Mouse (Mus musculus) embryonic facial prominence, embryonic 15.5 days (tissue): ENCODE measurements around the gene Cln6. TPM values are rescaled to one million over a fixed set of nuclear protein-coding genes. Genes with fewer than 3 reads are reported as not detected.
"Not testable (repeated sequence)": the region's sequence is repeated elsewhere in the genome, so short reads cannot be mapped to it uniquely, and the experiment has no call there.

Source experiments
- ATAC-seq: fragments of 200-750 bp; cut with Nextera tagmentation; 2 replicates; pipeline ENCODE4 v1.8.0; 2017; ENCODE audit warnings: low read depth, moderate TSS enrichment; ENCODE audit not compliant: insufficient number of reproducible peaks, low FRiP score, low TSS enrichment
- H3K27ac ChIP-seq: fragments of 300-500 bp; sonication (generic); replicated peaks from 2 replicates; pipeline ENCODE4 v1.5.1; 2015; ENCODE audit warnings: mild to moderate bottlenecking, inconsistent platforms
- H3K27me3 ChIP-seq: fragments of 300-500 bp; sonication (generic); 2 replicates; pipeline ENCODE4 v1.6.1; 2015; ENCODE audit warnings: inconsistent platforms
- H3K36me3 ChIP-seq: fragments of 300-500 bp; sonication (generic); 2 replicates; pipeline ENCODE4 v1.6.1; 2015; ENCODE audit warnings: mild to moderate bottlenecking, inconsistent platforms
- H3K4me1 ChIP-seq: fragments of 300-500 bp; sonication (generic); 2 replicates; pipeline ENCODE4 v1.6.1; 2015; ENCODE audit warnings: inconsistent platforms
- H3K4me2 ChIP-seq: fragments of 300-500 bp; sonication (generic); replicated peaks from 2 replicates; pipeline ENCODE4 v1.6.1; 2015; ENCODE audit warnings: mild to moderate bottlenecking, inconsistent platforms
- H3K4me3 ChIP-seq: fragments of 300-500 bp; sonication (generic); replicated peaks from 2 replicates; pipeline ENCODE4 v1.5.1; 2015; ENCODE audit warnings: mild to moderate bottlenecking, inconsistent platforms
- H3K9ac ChIP-seq: fragments of 300-500 bp; sonication (generic); 2 replicates; pipeline ENCODE4 v1.6.1; 2015; ENCODE audit warnings: inconsistent platforms
- H3K9me3 ChIP-seq: fragments of 300-500 bp; sonication (generic); replicated peaks from 2 replicates; pipeline ENCODE4 v1.6.1; 2016; ENCODE audit warnings: inconsistent platforms
- WGBS: fragments of 180-500 bp; shearing (Covaris S2); methylation state at CpG from one replicate; pipeline ENCODE4 v1.1.7; 2015; 5-methylcytosine and 5-hydroxymethylcytosine counted together
- polyA plus RNA-seq: library from polyadenylated mRNA; unstranded; fragments of >200 nt; fragmentation: Nextera tagmentation; extraction: Ambion mirVana; gene quantifications from 2 replicates; pipeline ENCODE4 v1.2.1, GENCODE M21; 2015

Cln6 gene
- polyA plus RNA-seq, 1 experiment from 2014 or later: 27.1 TPM

DNA sequence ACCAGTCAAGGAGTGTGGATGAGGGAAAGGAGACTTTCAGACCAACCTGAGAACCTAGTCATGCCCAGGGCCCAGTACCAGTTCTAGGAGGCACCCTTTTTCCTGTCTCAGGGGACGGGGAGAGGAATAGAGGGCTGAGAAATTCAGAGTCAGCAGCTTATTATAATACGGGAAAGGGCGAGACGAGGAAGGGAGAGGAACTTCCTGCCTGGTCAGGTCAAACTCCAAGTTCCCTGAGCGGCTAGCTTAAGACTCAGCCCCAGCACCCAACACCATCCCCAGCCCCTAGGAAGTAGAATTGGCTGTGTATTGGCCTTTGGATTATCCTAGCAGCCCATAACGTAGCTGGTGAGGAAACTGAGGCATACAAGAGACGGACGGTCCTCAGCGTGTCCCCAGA, 18.6 kb downstream of the Cln6 start:
- 0 out of 2 replicates have a peak, but pooled peaks cover 2% of the 10 kb centered on the region for H3K36me3 ChIP-seq
- ATAC-seq: no peak
- 70% methylated on average over 9 of the region's 9 CpGs for WGBS
- no peaks in the 10 kb centered on the region for H3K9me3 ChIP-seq
- H3K4me1 ChIP-seq: peaks cover 34% of the 10 kb centered on the region
- H3K27me3 ChIP-seq: no peaks in the 10 kb centered on the region
- no peak overlapping the region for H3K4me3 ChIP-seq
- H3K4me2 ChIP-seq: peak overlapping the region; percentile 32; the same call in 1 of the 2 replicates
- no peak overlapping the region for H3K9ac ChIP-seq
- H3K27ac ChIP-seq: peak overlapping the region; percentile 75

DNA sequence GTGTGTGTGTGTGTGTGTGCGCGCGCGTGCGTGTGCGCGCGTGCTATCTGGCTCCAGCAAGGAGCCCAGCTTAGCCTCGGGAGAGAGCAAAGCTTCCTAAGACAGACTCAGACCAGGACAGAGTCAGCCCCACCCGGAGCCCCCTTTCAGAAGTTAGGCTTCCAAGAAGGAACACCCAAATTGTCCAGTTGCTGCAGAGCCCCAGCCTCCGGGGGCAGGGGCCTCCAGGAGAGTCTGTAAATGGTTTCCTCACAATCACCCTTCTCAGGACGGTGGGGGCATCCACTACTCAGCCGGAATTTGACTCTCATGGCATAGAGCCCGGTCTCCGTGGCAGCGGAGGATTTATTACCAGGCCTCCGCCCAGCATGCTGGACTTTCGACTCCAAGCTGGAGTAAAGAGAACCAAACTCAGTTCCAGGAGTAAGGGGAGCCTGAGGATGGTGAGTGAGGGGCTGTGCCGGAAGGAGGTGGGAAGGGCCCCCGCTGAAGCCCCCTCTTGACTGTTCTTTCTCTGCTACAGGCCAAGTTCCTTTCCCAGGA, 19.2 kb downstream of the Cln6 start, which contains the start of gene Calml4:
Gene Calml4, plus strand, starts transcription at position 362 of the 543 bp plus-strand sequence.
- no peaks in the 10 kb centered on the region for H3K36me3 ChIP-seq
- 36% methylated on average over 20 of the region's 20 CpGs for WGBS
- H3K27ac ChIP-seq: peak within 1 kb of the TSS; percentile 75
- no peaks in the 10 kb centered on the region for H3K27me3 ChIP-seq
- peaks cover 34% of the 10 kb centered on the region for H3K4me1 ChIP-seq
- H3K4me2 ChIP-seq: peak within 1 kb of the TSS; percentile 32
- peak; percentile 71 for ATAC-seq
- H3K9ac ChIP-seq: no peak within 1 kb of the TSS
- H3K4me3 ChIP-seq: peak within 1 kb of the TSS; percentile 13
- H3K9me3 ChIP-seq: no peaks in the 10 kb centered on the region

DNA sequence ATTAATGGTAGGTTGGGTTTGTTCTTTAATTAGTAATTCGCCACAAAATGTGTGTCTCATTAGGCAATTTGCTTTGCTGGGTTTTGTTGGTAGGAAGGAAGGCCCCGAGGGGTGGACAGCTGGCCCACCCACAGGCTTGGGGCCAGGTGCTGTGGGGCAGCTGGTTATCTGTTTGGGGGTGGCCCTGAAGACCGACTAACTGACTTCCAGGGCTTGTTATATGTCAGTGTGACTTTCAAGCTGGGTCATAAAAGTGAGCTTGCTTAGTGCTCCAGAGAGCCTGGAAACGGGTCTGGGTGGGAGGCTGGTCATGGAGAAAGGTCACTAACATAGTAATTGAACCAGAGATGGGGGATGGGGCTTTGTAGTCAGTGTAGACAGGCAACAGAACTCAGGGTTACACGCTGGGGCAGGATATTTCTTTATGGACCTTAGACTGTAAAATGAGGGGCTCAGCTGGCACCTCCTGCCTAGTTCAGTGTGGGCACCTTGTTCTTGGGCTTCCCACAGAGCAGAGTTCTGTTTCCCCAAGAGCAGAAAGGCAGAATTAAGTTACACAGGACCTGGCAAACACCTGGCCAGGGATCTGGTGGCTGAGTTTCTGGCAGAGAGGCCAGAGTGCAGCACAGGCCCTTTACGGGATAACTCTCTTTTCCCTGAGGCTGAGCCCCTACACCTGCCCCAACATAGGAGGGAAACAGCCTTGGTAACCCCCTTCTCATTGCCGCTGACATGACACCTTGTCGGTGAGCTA, 19.9 kb downstream of the Cln6 start:
- Histone ChIP-seq H3K27ac (peak overlapping the region; percentile 75), H3K4me2 (peak overlapping the region; percentile 32), H3K36me3 (no peaks in the 10 kb centered on the region), H3K4me3 (peak overlapping the region; percentile 13), H3K27me3 (no peaks in the 10 kb centered on the region), H3K9me3 (no peaks in the 10 kb centered on the region), H3K9ac (no peak overlapping the region), H3K4me1 (peaks cover 34% of the 10 kb centered on the region)
- no peak for ATAC-seq
- WGBS: 36% methylated on average over 8 of the region's 8 CpGs

DNA sequence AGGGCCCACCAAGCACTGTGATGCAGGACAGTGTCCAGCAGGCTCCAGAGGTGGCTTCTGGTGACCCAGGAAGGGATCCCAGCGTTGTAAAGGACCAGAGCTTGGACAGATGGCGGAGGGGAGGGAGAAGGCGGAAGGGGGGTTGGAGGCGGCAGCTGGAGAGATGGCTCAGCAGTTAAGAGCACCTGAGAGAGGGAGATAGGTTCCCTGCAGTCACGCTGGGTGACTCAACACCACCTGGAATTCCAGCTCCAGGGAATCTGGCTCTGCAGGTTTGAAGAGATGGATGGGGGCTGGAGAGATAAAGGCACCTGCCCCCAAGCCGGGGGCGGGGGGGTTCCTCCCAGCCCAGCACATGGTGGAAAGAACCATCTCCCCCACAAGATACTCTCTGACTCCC, 21.5 kb downstream of the Cln6 start:
- H3K9me3 ChIP-seq, H3K4me2 ChIP-seq, H3K36me3 ChIP-seq, H3K4me3 ChIP-seq, H3K9ac ChIP-seq, ATAC-seq, H3K27ac ChIP-seq, H3K27me3 ChIP-seq: not testable (repeated sequence)
- 42% methylated on average over 5 of the region's 7 CpGs for WGBS
- peaks cover 26% of the 10 kb centered on the region for H3K4me1 ChIP-seq

DNA sequence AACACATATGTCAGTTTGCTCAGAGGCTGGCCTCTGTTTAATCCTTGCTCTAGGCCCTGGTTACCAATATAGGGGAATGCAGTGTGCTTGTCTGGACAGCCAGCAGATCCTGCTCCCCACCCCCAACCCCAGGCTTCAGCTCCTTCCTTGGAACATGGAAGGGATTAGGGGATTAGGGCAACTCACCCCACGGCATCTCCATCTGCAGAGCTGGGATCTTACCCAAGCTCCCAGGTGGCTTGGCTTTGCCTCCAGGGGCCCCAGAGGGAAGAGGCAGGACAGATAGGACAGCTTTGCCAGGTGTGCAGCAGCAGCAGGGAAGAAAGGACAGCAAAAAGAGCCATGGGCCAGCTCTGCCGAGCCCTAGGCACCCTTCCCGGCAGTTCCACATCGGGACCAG, 22.3 kb downstream of the Cln6 start:
- no peak overlapping the region for H3K9ac ChIP-seq
- 48% methylated on average over 4 of the region's 4 CpGs for WGBS
- no peaks in the 10 kb centered on the region for H3K27me3 ChIP-seq
- no peak overlapping the region for H3K4me3 ChIP-seq
- no peak overlapping the region for H3K27ac ChIP-seq
- H3K4me2 ChIP-seq: no peak overlapping the region
- H3K36me3 ChIP-seq: no peaks in the 10 kb centered on the region
- no peaks in the 10 kb centered on the region for H3K9me3 ChIP-seq
- H3K4me1 ChIP-seq: peaks cover 26% of the 10 kb centered on the region
- ATAC-seq: no peak

DNA sequence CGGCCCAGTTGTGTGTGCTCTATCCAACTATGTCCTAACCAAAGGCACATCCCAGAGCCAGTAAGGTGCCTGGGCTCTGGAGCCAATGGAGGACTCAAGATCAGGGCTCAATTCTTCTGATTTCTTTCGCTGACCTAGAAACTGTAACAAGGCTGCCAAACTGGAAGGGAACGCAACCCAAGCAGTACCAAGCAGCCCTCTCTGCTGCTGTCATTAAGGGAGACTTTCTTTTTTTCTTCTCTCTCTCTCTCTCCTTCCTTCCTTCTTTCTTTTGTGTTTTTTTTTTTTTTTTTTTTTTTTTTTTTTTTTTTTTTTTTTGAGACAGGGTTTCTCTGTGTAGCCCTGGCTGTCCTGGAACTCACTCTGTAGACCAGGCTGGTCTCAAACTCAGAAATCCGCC, 30.7 kb downstream of the Cln6 start:
- H3K4me1 ChIP-seq, H3K36me3 ChIP-seq, H3K4me3 ChIP-seq, H3K4me2 ChIP-seq, H3K27ac ChIP-seq, H3K27me3 ChIP-seq, ATAC-seq, H3K9me3 ChIP-seq, H3K9ac ChIP-seq: not testable (repeated sequence)
- 96% methylated on average over 4 of the region's 4 CpGs for WGBS

DNA sequence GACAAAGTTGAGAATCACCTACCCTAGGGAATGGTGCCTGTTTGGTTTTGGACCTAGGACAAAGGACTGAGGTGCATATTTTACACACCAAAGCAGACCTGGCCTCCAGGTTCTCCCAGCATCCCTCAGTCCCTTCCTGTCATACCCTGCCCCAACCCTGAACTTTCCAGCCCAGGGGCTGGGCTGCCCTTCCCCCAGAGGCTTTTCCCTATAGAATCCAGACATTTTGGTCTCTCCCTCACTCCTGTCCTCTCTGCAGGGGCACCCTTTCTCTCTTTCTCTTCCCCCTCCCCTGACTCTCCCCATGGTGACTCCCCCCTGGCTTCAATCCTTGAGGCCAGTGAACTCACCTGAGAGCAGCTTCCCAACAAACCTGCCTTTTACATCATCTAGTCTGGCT, 32.1 kb downstream of the Cln6 start:
- Histone ChIP-seq H3K4me1 (no peaks in the 10 kb centered on the region), H3K36me3 (no peaks in the 10 kb centered on the region), H3K4me2 (no peak overlapping the region), H3K9me3 (no peaks in the 10 kb centered on the region), H3K4me3 (no peak overlapping the region), H3K27me3 (no peaks in the 10 kb centered on the region), H3K9ac (no peak overlapping the region), H3K27ac (no peak overlapping the region)
- ATAC-seq: no peak

DNA sequence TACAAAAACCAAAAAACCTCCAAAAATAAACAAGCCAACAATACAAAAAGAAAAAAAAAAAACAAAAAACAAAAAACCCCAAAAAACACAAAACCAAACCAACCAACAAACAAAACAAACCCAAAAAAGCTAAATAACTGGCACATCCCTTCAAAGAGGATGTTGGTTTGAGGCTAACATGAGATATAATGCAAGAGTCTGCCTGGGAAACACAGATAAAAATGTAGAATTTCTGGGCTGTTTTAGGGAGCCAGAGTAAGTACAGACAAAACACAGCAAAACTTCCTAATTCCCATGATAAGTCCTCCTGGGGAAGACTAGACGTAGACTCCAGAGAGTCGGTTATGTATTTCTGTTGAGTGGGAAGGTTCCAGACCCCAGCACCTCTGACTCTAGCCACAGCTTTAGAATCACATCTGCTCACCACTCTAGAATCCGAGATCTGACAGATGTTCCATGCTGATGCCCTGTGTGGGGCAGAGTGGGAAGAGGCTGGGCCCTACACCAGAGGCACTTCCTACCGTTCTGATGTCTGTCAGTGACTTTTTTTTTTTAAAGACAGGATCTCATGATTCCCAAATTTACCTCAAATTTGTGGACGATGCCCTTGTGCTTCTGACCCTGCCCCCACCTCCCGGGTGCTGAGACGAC, 38.5 kb downstream of the Cln6 start:
- H3K4me2 ChIP-seq: no peak overlapping the region
- no peaks in the 10 kb centered on the region for H3K4me1 ChIP-seq
- WGBS: 77% methylated on average over 7 of the region's 7 CpGs
- H3K9me3 ChIP-seq: no peaks in the 10 kb centered on the region
- H3K4me3 ChIP-seq: no peak overlapping the region
- no peak overlapping the region for H3K27ac ChIP-seq
- H3K9ac ChIP-seq: no peak overlapping the region
- H3K27me3 ChIP-seq: no peaks in the 10 kb centered on the region
- no peak for ATAC-seq
- peaks cover 14% of the 10 kb centered on the region for H3K36me3 ChIP-seq

DNA sequence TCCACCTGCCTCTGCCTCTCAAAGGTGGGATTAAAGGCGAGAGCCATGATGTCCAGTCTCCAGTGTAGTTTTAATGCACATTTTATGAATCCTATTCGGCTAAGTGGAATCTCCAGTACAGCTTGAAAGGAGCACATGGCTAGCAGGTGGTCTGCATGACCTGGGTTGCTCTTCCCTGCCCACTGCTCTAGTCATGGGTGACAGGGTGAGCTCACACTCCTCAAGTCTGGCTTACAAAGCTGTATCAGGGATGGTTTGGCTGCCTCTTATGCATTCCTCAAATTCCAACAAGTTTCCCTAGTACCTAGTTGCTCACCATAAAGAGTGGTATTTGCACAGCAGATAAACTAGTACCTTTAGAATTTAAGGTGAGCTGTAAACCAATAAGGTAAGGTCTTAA, 39.2 kb downstream of the Cln6 start:
- no peak overlapping the region for H3K4me3 ChIP-seq
- no peak overlapping the region for H3K9ac ChIP-seq
- no peaks in the 10 kb centered on the region for H3K4me1 ChIP-seq
- no peak overlapping the region for H3K27ac ChIP-seq
- peaks cover 20% of the 10 kb centered on the region for H3K36me3 ChIP-seq
- H3K4me2 ChIP-seq: no peak overlapping the region
- no peaks in the 10 kb centered on the region for H3K9me3 ChIP-seq
- ATAC-seq: no peak
- no peaks in the 10 kb centered on the region for H3K27me3 ChIP-seq
- 74% methylated on average over 2 of the region's 2 CpGs for WGBS

DNA sequence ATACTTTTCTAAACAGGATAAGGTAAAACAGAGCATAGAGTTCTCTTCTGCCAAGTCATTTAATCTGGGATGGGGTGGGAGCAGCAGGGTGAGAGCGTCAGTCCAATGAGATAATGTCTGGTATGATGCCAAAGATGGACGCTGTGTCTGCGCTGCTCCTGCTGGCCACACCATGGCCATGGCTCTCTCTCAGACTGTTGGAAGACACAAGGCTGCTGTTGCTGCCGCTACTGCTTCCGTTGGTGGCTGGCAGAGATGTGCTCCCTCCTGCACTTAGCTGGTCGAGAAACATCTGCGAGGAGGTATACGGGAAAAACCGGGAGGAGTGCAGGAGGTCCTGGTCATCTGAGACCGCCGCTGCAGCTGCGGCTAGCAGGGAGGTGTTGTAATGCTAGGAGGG, 43.3 kb downstream of the Cln6 start:
- no peak for ATAC-seq
- H3K36me3 ChIP-seq: peaks cover 49% of the 10 kb centered on the region
- H3K4me3 ChIP-seq: no peak overlapping the region
- H3K27ac ChIP-seq: no peak overlapping the region
- no peaks in the 10 kb centered on the region for H3K27me3 ChIP-seq
- no peaks in the 10 kb centered on the region for H3K4me1 ChIP-seq
- no peaks in the 10 kb centered on the region for H3K9me3 ChIP-seq
- H3K4me2 ChIP-seq: no peak overlapping the region
- WGBS: 73% methylated on average over 12 of the region's 12 CpGs
- H3K9ac ChIP-seq: no peak overlapping the region

DNA sequence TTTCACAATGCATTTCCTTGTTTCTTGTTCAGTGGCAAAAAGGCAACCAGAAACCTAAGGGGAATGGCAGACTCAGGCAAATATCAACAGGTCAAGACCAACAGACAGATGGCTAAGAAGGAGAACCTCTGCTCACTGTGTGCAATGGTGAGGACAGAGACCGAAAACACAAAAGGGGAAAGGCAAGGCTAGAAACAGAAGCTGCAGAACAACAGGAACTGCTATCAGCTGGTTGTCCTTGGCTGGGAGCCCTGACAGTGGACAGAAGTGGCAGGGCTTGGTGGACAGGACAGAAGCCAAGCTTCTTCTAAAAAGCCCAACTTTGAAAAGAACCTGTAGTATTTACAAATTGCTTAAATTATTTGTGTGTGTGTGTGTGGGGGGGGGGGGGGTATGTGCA, 55.9 kb downstream of the Cln6 start:
- no peak for ATAC-seq
- Histone ChIP-seq H3K9ac (no peak overlapping the region), H3K9me3 (no peaks in the 10 kb centered on the region), H3K4me1 (no peaks in the 10 kb centered on the region), H3K4me3 (no peak overlapping the region), H3K27me3 (no peaks in the 10 kb centered on the region), H3K27ac (no peak overlapping the region), H3K4me2 (no peak overlapping the region), H3K36me3 (peaks cover 34% of the 10 kb centered on the region)
- WGBS: 85% methylated on average over 1 of the region's 1 CpGs
